Mouse (Mus musculus) left cerebral cortex, adult 6 months (tissue): ENCODE data around the gene Lyst. TPM values are rescaled to one million over a fixed set of nuclear protein-coding genes. Genes with fewer than 3 reads are reported as not detected.

ENCODE experiments used
- long read RNA-seq, 2 experiments: library from polyadenylated mRNA; unstranded; transcript quantifications; one replicate each; pipeline ENCODE4 v2.0.0; 2019 to 2020
- polyA plus RNA-seq: library from polyadenylated mRNA; unstranded; fragments of <200 nt; fragmentation: Nextera tagmentation; gene quantifications from 2 replicates; pipeline ENCODE4 v1.2.3, GENCODE M21; 2021

Gene Lyst
- 3.4 and 4.4 TPM in 2 replicates for polyA plus RNA-seq
- long read RNA-seq, experiment 1, full-length matches to known transcripts, result 5 of 23 reads
- long read RNA-seq, experiment 1, partial matches to known transcripts, result 16 of 23 reads
- long read RNA-seq, experiment 1, other reads (novel, unspliced or antisense), result 2 of 23 reads
- long read RNA-seq, experiment 2, transcript Lyst-206 (5 exons, 2,706 nt), result major isoform, 5 of 18 reads
- long read RNA-seq, experiment 2, partial matches to known transcripts, result 13 of 18 reads
- long read RNA-seq, experiment 2, other reads (novel, unspliced or antisense), result 0 of 18 reads

DNA sequence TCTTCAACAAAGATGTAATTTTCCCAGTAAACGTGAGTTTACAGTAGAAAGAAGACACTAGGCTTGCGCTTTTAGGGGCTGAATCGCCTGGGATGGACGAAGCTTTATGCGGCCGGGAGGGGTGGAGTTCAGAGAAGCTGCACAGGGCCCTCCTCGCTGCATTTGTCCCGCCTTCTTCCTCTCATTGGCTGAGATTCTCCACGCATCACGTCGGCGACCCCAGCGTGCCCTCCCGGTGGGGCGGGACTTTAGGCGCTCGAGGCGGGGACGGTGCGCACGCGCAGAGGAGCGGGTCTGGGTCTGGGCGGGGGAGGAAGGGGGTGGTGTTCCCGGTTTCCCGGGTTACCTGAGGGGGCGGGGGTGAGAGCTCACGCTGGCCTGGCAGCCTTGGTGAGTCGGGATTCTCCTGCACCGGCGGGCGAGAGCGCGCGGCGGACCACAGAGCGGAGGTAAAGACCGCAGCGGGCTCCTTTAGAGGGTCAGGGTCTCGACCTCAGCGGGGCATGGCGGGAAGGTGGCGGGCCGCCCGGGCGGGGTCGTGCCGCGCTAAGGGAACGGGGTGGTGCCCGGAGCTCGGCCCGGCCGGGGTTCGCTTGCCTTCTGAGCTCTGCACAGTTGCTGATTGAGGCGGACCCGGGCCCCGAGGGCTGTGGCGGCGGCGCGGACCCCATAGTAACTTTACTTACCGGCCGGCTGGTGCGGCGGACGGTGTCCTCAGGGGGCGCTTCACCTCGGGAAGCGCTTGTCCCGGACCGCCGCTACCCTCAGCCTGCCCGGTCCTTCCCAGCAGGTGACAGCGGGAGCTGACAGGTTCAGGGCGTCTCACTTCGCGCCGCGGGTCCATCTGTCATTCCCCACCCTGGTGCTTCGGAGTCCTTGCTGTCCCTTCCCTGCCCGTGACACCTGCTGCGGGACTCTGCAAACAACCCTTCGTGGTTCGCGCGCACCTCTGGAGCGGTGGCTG lies at the start of gene Lyst:
TSS of gene Lyst (plus strand) at position 350 of the 964 bp plus-strand sequence.

DNA sequence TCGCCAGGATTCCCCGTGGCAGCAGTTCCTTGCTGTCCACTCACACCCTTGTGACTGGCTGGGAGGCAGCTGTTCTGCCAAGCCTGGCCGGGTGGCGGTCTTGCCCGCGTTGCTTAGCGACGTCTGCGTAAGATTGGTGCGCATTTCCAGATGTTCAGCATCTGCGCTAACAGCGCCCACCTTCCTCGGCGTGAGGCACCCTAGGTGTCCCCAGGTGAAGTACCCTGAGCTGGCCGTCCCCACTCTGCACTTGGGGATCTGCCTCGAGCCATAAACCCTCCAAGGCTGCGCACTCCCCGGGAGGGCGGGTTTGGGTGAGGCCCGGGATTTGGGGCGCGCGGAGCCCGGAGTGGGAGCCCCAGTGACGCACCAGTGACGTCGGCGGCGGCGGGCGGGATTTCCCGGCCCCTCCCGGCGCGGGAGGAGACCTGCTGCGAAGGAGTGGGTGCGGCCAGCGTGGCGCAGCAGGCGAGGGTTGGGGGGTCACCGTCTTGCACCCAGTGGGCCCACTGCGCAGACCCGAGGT lies 193.8 kb downstream of the Lyst start, which contains the start of gene Gng4:
TSS of gene Gng4 (plus strand) at position 166 of the 526 bp plus-strand sequence.

Other genes starting within 250 kb of the Lyst start
- gene Gpr137b, start 196.4 kb upstream of the Lyst start, polyA plus RNA-seq, result 10.5 and 11.6 TPM in 2 replicates
- gene Nid1, start 152.8 kb upstream of the Lyst start, polyA plus RNA-seq, result 1.6 and 2.1 TPM in 2 replicates
- 30.5 and 36.9 TPM in 2 replicates for gene Gng4, start 193.7 kb downstream of the Lyst start, polyA plus RNA-seq